Mouse (Mus musculus) megakaryocyte progenitor cell, adult 5-6 weeks (primary cell): ENCODE data around the gene Med22. TPM values are rescaled to one million over a fixed set of nuclear protein-coding genes. Genes with fewer than 3 reads are reported as not detected.
"Not testable (repeated sequence)": the region's sequence is repeated elsewhere in the genome, so short reads cannot be mapped to it uniquely, and the experiment has no call there.

ENCODE experiments used
- ATAC-seq: replicated peaks from 2 replicates; pipeline ENCODE4 v1.8.0; 2016; ENCODE audit warnings: mild to moderate bottlenecking, moderate TSS enrichment, inconsistent platforms; ENCODE audit not compliant: poor library complexity
- total RNA-seq, 2 experiments: library from RNA; stranded (forward) in 1 of 2; stranded (reverse) in 1 of 2; fragments of 157-497, 149-512 nt in 1 of 2; fragments of 200-1000 nt in 1 of 2; gene quantifications; 2 replicates each; pipeline versions ENCODE4 v1.2.3 to v1.2.4; 2015 to 2017

Gene Med22
- total RNA-seq, 2 experiments from 2014 or later = 7.2 to 17.6 TPM

DNA sequence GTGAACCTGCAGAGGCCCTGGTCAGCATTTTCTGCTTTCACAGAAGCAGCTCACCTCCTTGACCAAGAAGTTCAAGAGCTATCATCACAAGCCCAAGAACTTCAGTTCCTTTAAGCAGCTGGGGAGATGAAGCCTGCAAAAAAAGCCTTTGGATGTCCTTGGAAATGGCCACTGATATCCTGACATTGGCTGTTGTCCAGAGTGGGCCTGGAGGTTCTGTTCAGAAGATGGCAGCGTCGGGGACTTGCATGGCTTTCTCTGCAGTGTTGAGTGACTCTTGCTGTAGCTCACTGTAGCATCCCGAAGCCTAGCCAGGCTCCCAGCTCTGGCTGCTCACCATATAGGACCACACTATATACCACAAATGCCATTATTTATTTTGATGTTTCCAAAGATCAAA is 9.2 kb upstream of the Med22 start:
- ATAC-seq = no peak

DNA sequence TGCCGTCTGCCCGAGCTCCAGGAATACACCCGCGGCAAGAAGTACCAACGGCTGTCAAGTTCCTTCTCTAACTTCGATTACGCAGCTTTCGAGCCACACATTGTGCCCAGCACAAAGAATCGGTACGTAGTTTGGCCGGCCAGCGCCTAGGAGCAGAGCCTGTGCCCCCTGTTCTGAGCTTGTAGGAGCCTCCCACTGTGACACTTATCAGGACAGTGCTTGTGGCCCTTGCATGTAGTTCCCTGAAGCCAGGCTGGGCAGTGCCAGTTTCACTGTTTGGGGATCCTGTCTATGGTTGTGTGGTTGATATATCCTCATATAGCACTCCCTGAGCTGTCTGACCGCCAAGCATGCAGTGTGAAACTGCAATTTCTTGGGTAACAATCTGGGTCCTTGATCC is 6.3 kb upstream of the Med22 start:
- ATAC-seq = peak; percentile 24

DNA sequence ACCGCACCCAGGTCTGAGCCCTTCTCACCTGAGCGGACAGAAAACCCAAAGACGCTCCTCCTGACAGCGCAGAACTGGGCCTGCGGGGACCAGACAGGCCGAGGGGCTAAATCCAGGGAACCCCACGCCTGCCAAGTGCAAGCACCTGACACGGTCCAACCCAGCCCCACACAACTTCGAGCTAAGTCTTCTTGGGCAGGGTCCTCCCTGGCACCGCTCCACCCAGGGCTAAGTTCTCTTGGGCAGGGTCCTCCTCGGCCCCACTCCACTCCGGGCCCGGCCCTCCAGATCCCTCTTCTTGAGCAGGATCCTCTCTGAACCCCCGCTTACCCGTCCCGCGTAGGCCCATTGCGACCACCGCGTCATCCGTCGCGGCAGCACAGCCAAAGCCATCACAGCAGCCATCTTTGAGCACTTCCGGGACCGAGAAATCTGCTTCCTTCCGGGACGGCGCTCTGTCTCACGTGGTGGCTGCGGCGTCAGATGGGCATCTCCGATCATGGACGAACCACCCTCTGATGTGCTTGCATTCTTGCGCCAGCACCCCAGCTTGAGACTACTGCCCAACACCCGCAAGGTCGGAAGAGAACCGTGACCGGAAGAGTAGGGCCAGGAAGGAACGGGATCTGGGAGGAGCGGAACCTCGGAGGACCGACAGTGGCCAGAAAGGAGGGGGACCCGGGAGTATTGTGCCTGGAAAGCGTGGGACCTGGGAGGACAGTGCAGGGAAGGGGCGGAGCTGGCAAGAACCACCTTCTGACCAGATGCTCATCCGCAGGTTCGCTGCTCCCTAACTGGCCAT is 5.7 kb upstream of the Med22 start, which contains the start of the genes Surf2 and Surf1:
TSS of gene Surf2 (plus strand) at position 441 of the 802 bp plus-strand sequence.
TSS of gene Surf1 (minus strand) at position 604 of the 802 bp plus-strand sequence.
- ATAC-seq = peak; percentile 87

DNA sequence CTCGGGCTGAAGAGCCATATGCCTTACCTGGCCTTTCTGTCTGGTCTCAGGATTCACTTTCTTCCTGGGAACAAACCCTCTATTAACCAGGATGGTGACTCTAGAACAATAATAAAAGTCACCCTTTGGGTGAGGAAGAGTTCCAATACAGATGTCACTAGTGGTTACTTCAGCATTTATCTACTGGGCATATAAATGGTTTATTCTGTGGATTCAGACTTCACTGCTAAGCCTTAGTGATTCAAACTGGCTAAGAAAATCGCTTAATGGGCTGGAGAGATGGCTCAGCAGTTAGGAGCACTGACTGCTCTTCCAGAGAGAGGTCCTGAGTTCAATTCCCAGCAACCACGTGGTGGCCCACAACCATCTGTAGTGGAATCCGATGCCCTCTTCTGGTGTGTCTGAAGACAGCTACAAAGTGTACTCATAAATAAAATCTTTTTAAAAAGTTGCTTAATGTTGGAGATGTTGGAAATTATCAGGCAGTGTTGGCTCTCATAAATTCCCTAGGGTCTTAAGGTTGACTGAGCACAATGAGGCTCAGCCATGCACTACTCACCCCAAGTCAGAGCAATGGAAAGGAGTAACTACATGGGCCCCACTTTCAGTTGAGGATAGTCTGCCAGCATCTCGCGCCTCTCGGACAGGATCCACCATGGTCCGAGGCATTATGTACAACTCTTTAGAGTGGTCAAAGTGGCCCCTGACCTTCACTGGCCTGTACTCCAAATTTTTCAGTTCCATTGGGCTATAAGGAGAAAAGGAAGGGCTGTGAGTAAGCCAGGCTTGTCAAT is 3.9 kb upstream of the Med22 start:
- no peak for ATAC-seq

DNA sequence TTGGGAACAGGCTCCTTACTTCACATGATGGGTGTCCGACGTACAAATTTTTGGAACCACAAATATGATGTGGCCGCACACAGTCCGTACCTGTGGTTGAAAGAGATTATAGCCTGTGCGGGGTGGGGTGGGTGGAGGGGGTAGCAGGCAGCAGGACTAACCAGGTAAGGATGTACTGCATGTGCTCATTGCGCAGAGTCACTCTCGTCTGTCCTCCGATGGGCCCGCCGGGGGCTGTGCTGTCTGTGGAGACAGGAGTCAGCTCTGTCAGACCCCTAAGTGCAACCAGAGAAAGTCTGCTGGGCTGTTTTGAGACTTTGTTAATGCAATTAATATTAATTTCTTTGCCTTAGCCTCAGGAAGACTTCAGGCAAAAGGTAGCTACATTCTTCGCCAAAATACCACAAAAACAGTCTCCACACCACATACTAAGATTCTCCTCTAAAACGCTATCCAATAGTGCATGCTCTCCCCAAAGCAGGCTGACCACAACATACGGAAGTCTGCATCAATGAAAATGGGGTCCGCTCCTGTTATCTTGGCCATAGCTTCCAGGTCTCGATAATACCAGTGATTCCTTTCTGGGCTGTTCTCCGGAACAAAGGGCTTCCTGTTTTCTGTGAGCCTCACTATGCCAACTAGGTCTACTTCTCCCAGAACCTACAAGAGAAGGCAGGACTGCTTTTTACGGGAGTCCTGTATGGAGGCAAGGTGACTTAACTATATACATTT is 3.1 kb upstream of the Med22 start:
- ATAC-seq = no peak

DNA sequence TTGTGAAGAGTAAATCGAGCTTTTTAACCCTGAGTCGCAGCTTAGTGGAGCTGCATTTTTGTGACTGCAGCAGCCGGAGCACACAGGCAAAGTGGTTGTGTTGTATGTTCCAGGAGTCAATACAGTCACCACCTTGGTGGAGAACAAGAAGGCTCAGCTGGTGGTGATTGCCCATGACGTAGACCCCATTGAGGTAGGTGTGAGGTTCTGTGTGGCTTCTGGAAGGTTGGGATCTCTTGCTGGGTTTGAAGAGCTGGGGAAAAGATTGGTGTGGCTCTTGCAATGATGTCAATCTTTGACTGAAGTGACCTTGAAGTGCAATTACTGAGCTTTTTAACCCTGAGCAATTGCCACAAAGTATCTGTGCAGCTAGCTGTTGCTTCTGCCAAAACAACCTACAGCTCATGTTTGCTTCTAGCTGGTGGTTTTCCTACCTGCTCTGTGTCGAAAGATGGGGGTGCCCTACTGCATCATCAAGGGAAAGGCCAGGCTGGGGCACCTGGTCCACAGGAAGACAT is 1.8 kb upstream of the Med22 start:
- no peak for ATAC-seq

DNA sequence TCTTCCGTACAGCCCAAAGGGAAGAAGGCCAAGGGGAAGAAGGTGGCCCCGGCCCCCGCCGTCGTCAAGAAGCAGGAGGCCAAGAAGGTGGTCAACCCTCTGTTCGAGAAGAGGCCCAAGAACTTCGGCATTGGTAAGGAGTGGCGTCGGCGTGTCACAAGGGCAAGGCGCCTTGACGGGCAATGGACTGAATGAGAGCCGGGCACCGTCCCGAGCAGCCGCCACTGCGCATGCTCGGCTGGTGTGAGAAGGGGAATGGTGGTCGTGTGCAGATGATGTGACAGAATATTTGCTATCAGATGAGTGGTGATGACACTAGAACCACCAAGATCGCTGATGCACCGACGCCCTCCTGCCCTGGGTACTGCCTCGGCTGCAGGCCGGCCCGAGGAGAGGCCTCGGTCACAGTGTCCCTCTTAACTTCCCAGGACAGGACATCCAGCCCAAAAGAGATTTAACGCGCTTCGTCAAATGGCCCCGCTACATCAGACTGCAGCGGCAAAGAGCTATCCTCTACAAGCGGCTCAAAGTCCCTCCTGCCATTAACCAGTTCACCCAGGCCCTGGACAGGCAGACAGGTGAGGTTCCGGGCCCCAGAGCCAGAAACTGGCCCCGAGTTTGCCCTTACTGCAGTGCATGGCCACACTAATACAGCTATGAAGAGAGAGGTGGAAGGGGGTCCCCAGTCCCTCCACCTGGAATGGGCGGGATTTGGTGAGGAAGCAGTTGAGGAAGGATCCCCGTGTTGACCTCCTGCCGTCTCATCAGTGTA is 703 bp upstream of the Med22 start:
- 0 out of 2 replicates have a peak, but pooled peaks have one; percentile 12 for ATAC-seq

DNA sequence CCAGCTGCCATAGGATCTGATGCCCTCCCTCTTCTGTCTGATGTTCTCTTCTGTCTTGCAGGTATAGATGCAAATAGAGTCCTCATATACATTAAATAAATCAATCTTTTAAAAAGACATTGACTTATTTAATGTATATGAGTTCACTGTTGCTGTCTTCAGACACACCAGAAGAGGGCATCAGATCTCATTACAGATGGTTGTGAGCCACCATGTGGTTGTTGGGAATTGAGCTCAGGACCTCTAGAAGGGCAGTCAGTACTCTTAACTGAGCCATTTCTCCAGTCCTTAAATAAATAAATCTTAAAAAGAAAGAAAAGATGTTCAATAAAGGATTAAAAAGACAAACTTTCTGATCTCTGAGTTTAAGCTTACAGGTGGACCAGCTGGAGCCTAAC is 1.1 kb downstream of the Med22 start:
- no peak for ATAC-seq

DNA sequence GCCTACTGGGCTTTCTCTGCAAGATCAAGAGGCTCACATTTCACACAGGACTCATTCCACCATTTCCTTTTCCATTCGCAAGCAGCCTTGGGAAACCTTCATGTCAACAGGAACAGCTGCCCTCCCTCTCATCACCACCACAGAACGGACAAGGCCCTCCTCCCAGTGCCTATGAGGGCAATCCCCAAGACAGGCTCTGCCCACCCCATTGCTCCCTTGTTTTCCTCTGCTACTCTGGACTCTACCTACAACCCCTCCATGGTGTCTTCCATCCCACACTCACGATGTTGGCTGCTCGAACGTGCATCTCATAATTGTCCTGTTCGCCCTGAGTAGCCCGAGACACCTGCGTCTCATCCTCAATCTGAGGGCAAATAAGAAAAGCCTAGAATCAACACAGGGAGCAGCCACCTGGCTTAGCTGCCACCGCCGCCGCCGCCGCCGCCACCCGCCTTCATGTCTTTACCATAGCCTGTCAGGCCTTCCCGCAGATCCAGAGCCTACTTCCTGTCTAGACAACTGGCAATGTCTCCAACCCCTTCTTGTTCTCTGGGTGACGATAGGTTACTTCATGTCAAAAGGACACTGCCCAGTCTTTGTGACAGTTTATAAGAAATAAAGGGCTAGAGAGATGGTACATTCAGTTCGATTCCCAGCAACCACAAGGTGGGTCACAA is 1.6 kb downstream of the Med22 start:
- ATAC-seq = no peak

DNA sequence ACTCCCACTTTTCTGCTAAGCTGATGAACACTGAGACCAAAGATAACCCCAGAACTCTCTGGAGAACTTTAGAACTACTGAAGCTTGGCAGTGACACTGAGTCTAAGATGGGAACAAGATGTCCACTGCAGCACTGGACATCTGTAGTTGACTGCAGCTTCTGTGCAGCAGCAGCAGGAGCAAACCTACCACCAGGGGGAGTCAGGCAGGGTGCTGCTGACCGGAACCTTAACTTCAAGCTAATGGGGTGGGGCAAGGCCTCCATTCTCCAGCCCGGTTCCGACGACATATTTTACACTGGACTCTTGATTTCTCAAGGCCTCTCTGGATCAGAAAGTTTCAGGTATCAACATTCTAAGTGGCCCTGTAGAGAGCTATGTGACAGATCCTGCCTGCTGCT is 3.4 kb downstream of the Med22 start:
- no peak for ATAC-seq

DNA sequence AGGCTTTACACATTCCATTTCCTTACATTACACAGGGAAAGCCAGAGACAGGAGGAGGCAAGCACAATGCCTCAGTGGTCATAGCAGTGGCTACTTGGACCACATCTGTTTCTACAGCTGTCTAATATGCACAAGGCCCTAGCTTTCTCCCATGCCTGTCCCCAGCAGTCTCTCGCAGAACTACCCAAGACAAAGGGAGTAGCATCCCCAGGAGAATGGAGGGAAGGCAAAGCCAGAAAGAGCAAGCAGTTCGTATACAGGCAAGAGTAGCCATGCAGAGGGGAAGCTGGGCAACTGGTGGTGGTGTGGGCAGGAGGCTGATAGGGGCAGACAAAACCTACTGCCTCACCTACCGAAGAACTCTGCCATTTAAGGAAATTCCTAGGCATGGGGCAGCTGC is 4.0 kb downstream of the Med22 start:
- no peak for ATAC-seq

DNA sequence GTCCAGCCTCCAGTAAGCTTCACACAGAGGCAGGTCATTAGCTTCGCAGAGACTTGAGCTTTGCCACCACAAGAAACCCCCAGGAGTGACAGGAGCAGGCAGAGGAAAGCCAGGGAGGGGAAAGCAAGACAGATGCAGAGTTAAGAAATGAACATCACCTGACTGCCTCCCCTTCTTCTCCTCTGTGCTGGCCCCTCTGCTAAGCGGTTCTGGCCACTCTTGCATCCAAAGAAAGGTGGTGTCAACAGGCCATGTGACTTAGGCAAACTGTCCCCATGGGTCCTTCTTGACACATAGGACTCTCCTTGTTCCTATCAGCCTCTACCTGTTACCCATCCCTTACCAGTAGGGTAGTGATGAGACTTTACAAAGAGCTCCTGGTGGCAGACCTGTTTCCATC is 4.5 kb downstream of the Med22 start:
- ATAC-seq = no peak

DNA sequence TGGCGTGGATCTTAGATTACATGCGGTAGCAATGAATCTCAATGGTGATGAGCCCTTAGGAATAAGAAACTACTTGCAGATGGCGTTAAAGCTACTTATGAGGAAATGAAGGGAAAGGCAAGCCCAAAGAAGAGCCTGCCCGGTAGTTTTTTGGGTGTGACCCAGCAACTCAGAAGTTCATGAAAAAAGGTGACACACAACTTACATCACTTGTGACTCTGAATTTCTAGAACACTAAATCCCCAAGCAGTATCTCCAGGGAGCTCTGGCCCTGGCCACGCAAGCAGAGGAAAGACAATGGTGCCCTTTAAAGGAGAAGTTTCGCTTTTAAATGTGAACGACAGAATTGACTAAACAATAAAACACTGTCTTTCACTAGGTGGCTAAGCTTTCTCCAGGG is 7.2 kb downstream of the Med22 start:
- no peak for ATAC-seq

DNA sequence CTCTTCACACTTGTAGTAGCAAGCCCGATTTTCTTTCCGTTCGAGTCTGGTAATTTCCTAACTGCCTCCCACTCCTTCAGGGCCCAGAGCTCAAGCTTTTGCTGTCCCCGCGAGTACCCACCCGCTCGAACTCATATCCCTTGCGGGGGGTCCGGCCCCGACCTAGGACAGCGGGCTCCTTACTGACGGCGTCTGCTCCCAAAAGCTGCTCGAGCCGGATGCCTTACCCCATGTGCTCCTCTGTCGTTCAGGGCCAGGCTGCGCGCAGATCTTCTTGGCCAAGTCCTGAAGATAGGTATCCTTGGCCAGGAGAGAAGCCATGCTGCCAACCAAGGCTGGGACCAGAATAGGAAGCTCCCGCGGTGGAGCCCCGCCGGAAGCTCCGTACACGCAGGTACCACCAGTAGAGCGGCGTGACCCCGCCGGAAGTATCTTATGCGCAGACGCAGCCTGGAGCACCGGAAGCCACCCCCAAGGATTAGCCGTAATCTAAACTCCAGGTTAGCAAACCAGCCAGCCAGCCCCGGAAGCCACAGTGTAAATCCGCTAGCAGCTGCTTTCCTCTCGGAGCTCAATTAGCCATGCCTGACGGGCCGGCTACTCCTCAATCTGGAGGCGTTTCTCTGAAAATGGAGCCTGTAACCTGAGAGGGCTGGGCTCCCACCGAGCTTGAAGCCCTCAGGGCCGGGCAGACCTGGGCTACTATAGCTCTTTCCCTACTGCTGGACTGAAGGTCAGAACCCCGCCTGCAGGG is 7.8 kb downstream of the Med22 start, which contains the start of gene Surf6:
TSS of gene Surf6 (minus strand) at position 413 of the 754 bp plus-strand sequence.
- peak; percentile 94 for ATAC-seq

DNA sequence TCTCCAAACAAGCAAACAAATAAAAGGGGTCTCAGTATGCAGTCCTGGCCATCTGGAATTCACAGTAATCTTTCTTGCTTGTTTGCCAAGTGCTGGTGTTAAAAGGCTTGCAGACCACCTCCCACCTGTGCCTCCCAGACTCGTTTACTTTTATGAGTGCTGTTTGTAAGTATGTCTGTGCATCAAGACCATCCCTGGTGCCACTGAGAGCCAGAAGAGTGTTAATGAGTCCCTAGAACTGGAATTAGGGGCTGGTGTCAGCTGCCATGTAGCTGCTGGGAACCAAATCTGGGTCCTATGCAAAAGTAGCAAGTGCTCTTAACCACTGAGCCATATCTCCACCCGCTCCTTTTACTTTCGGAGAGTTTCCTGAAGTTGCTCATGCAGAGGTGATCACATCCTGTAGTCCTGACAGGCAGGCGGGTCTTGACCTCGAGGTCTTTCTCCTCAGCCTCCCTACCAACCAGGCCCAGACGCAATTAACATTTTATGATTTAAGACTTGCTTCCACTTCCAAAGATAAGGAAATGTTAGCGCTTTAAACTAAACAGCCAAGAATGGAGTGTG is 8.6 kb downstream of the Med22 start:
- no peak for ATAC-seq

DNA sequence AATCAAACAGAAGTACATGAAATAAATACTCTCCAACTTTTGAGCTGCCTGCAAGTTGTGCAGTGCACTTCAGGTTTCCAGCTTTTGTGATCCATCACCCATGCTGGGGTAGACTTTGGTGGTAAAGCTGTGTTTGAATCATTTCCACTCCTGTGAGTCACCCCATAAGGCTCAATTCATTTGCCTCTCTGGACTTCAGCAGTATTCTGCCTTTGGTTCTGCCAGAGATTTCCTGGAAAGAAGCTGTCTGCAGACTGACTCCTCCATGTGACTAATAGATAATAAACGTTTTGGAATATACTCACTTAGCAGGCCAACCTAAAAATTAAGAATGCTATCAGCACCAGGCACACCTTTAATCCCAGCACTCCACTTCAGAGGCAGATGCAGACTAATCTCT is 9.7 kb downstream of the Med22 start:
- ATAC-seq = no peak

DNA sequence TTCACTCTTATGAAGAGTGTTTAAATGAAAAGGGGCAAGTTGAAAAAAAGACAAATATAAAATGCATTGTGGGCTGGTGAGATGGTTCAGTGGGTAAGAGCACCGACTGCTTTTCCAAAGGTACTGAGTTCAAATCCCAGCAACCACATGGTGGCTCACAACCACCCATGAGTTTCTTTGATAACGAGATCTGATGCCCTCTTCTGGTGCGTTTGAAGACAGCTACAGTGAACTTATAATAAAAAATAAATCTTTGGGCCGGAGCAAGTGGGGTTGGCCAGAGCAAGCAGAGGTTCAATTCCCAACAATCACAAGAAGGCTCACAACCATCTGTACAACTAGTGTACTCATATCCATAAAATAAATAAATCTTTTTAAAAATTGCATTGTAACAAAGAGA is 14.6 kb downstream of the Med22 start:
- ATAC-seq = no peak

DNA sequence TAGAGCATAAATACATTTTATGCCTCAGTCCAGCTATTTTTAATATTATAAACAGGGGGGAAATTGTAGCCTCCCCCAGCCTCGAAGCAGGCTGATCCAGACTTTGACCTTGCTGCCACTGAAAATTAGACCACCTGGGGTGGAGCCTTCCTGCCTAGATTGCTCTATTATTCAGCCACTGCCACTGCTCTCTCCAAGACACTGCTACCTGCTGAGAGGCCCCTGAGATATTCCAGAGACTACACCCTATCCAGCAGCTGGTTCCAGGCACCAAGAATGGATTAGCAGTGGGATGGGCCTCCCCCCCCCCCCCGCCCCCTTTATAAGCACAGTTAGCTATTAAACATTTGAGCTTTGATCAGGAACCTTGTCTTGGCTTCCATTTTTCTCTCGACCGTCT is 24.3 kb downstream of the Med22 start:
- ATAC-seq = not testable (repeated sequence)

DNA sequence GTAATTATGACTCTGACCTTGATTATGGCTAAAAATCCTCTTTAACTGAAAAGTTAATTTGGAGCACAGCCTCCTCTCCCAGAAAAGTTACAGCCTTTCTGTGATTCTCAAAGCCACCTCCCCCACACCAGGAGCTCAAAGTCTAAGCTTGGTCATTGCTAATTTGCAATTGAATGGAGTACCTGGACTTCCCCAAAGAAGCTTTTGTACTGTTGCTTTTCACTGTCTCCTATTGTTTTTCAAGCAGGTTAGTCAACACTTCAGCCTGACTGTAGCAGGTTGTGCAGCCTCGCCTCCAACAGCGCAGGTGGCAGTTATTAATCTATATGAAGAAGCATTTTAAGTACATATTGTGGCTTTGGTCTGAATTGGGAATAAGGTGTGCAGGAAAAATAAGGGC is 24.9 kb downstream of the Med22 start:
- not testable (repeated sequence) for ATAC-seq
